Mouse (Mus musculus) hindbrain, embryonic 12.5 days (tissue): ENCODE measurements at regions not wholly inside any gene's neighbourhood (a gene's known extent, or its start where the extent isn't known, plus 50 kb on each side); places are given as distances from the start of the nearest gene placed in this dataset.
"Not testable (repeated sequence)": the region's sequence is repeated elsewhere in the genome, so short reads cannot be mapped to it uniquely, and the experiment has no call there.

Experiments
- ATAC-seq: fragments of 200-750 bp; cut with Nextera tagmentation; 2 replicates; pipeline ENCODE4 v1.8.0; 2017; ENCODE audit warnings: moderate TSS enrichment; ENCODE audit not compliant: low FRiP score
- H3K27ac ChIP-seq: fragments of 300-500 bp; sonication (generic); 2 replicates; pipeline ENCODE4 v1.5.1; 2016; ENCODE audit warnings: mild to moderate bottlenecking
- H3K27me3 ChIP-seq: fragments of 300-500 bp; sonication (generic); 2 replicates; pipeline ENCODE4 v1.6.1; 2016; ENCODE audit warnings: mild to moderate bottlenecking
- H3K36me3 ChIP-seq: fragments of 300-500 bp; sonication (generic); 2 replicates; pipeline ENCODE4 v1.6.1; 2016; ENCODE audit warnings: mild to moderate bottlenecking
- H3K4me1 ChIP-seq: fragments of 300-500 bp; sonication (generic); 2 replicates; pipeline ENCODE4 v1.6.1; 2016
- H3K4me2 ChIP-seq: fragments of 300-500 bp; sonication (generic); replicated peaks from 2 replicates; pipeline ENCODE4 v1.6.1; 2016; ENCODE audit warnings: mild to moderate bottlenecking
- H3K4me3 ChIP-seq: fragments of 300-500 bp; sonication (generic); 2 replicates; pipeline ENCODE4 v1.5.1; 2016; ENCODE audit warnings: mild to moderate bottlenecking
- H3K9ac ChIP-seq: fragments of 300-500 bp; sonication (generic); 2 replicates; pipeline ENCODE4 v1.6.1; 2016; ENCODE audit warnings: mild to moderate bottlenecking, moderate library complexity
- H3K9me3 ChIP-seq: fragments of 300-500 bp; sonication (generic); replicated peaks from 2 replicates; pipeline ENCODE4 v1.6.1; 2016; ENCODE audit warnings: mild to moderate bottlenecking
- WGBS: fragments of 180-500 bp; shearing (Covaris S2); methylation state at CpG from one replicate; pipeline ENCODE4 v1.1.7; 2016; 5-methylcytosine and 5-hydroxymethylcytosine counted together

DNA sequence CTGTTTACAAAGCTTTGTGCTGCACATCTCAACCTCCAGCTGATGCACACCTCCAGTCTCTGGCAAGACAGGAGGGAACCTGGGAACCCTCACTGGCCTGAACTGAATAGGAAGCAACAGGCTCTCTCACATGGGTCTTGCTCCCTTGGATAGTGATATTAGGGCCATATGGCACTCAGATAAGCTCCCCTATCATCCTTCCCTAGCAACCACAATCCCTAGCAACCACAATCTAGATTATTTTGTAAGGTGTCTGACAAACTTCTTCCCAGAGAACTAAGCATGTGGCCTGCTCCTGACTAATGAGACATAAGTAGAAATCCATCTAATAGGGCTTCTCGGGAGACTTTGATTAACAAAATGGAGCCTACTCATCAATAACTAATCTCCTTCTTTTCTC is 253.1 kb upstream of the Ercc4 start:
- Histone ChIP-seq H3K4me1 (no peaks in the 10 kb centered on the region), H3K36me3 (no peaks in the 10 kb centered on the region), H3K27me3 (no peaks in the 10 kb centered on the region), H3K9ac (no peak overlapping the region), H3K4me2 (no peak overlapping the region), H3K27ac (no peak overlapping the region), H3K4me3 (no peak overlapping the region), H3K9me3 (no peaks in the 10 kb centered on the region)
- 94% methylated on average over 1 of the region's 1 CpGs for WGBS
- no peak for ATAC-seq

DNA sequence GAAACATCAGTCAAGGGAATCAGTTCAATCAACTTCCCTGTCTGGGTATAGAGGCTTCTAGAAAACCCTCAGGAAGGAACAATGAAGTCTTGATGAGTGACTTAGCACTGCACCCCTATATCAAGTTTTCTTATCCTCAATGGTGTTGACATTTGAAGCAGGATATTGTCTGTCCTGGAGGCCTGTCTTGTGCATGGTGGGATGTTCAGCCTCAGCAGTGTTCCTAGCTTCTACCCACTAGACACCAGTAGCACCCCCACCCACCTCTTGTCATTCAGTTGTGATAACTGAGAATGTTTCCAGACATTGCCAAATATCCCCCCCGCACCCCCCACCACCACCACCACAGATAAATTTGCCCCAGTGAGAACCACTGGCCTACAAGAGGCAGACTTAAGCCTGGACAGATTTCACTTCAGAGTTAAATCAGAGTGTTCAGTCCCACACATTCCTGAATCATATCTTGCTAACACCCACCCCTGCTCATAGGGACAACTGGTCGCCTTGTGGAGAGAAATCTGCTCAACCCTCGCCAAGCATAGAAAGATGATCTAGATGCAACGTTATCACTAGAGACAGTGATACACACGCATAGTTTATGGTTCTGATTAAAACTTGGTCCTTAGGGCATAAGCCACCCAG is 249.6 kb upstream of the Ercc4 start:
- H3K27ac ChIP-seq = no peak overlapping the region

GRCm38 (mm10) chr16:12862561-12862960 is 246.9 kb upstream of the Ercc4 start:
- ATAC-seq = no peak

More for the DNA sequence above, 249.6 kb upstream of the Ercc4 start:
- H3K4me2 ChIP-seq = no peak overlapping the region
- no peaks in the 10 kb centered on the region for H3K36me3 ChIP-seq
- WGBS = 95% methylated on average over 5 of the region's 5 CpGs
- H3K27me3 ChIP-seq = no peaks in the 10 kb centered on the region
- no peak overlapping the region for H3K4me3 ChIP-seq
- no peaks in the 10 kb centered on the region for H3K9me3 ChIP-seq
- H3K4me1 ChIP-seq = no peaks in the 10 kb centered on the region
- no peak for ATAC-seq
- no peak overlapping the region for H3K9ac ChIP-seq

DNA sequence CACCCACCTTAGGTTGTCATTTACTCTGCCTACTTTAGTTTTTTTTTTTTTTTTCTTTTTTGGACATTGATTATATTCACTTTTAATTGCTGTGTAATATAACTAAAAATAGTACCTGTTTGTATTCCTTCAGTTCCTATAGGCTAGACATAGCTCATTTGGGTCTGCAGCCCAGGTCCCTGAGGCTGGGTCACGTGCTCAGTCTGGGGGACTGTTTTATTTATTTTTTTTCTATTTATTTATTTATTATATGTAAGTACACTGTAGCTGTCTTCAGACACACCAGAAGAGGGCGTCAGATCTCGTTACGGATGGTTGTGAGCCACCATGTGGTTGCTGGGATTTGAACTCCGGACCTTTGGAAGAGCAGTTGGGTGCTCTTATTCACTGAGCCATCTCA is 231.2 kb upstream of the Ercc4 start:
- not testable (repeated sequence) for ATAC-seq, H3K4me2 ChIP-seq, H3K36me3 ChIP-seq, H3K9ac ChIP-seq, H3K27me3 ChIP-seq, H3K4me1 ChIP-seq, H3K27ac ChIP-seq, H3K9me3 ChIP-seq, H3K4me3 ChIP-seq
- 90% methylated on average over 5 of the region's 5 CpGs for WGBS

More at GRCm38 (mm10) chr16:12862561-12862960, 246.9 kb upstream of the Ercc4 start:
- no peak overlapping the region for H3K9ac ChIP-seq
- no peak overlapping the region for H3K4me3 ChIP-seq
- H3K9me3 ChIP-seq = no peaks in the 10 kb centered on the region
- no peaks in the 10 kb centered on the region for H3K27me3 ChIP-seq
- no peak overlapping the region for H3K4me2 ChIP-seq
- no peaks in the 10 kb centered on the region for H3K36me3 ChIP-seq
- H3K4me1 ChIP-seq = no peaks in the 10 kb centered on the region
- 77% methylated on average over 5 of the region's 5 CpGs for WGBS
- no peak overlapping the region for H3K27ac ChIP-seq

GRCm38 (mm10) chr16:12880011-12880410 is 229.5 kb upstream of the Ercc4 start:
- H3K9ac ChIP-seq = no peak overlapping the region
- H3K36me3 ChIP-seq = no peaks in the 10 kb centered on the region
- WGBS = 86% methylated on average over 8 of the region's 8 CpGs
- no peaks in the 10 kb centered on the region for H3K27me3 ChIP-seq
- H3K9me3 ChIP-seq = no peaks in the 10 kb centered on the region
- H3K4me3 ChIP-seq = no peak overlapping the region
- H3K4me2 ChIP-seq = no peak overlapping the region
- H3K4me1 ChIP-seq = peaks cover 14% of the 10 kb centered on the region
- no peak for ATAC-seq
- no peak overlapping the region for H3K27ac ChIP-seq

GRCm38 (mm10) chr16:12880481-12880880 is 229.0 kb upstream of the Ercc4 start:
- no peak for ATAC-seq
- H3K36me3 ChIP-seq = no peaks in the 10 kb centered on the region
- no peak overlapping the region for H3K4me2 ChIP-seq
- H3K4me1 ChIP-seq = peaks cover 17% of the 10 kb centered on the region
- no peaks in the 10 kb centered on the region for H3K9me3 ChIP-seq
- no peaks in the 10 kb centered on the region for H3K27me3 ChIP-seq
- no peak overlapping the region for H3K27ac ChIP-seq
- no peak overlapping the region for H3K4me3 ChIP-seq
- WGBS = 91% methylated on average over 7 of the region's 7 CpGs
- no peak overlapping the region for H3K9ac ChIP-seq

DNA sequence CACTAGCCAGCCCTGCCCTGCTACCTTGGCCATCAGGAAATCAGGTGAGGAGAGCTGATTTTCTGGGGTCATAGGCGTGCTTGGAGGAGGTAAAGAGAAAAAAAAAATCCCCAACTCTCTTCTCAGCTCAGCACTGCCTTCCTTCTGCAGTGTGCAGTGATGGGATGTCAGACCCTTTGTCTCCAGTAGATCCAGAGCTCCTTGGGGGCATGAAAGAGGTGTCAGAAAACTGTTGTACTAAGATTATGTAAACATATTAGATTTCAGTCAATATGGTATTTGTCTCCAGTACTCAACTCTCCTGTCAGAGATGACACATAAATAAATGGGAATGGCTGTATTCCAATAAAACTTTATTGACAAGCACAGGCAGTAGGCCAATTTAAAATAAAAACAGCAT is 226.8 kb upstream of the Ercc4 start:
- H3K4me3 ChIP-seq = no peak overlapping the region
- 70% methylated on average over 1 of the region's 1 CpGs for WGBS
- no peak overlapping the region for H3K9ac ChIP-seq
- no peak overlapping the region for H3K27ac ChIP-seq
- H3K27me3 ChIP-seq = no peaks in the 10 kb centered on the region
- H3K9me3 ChIP-seq = no peaks in the 10 kb centered on the region
- no peak overlapping the region for H3K4me2 ChIP-seq
- no peaks in the 10 kb centered on the region for H3K36me3 ChIP-seq
- peaks cover 24% of the 10 kb centered on the region for H3K4me1 ChIP-seq
- no peak for ATAC-seq

DNA sequence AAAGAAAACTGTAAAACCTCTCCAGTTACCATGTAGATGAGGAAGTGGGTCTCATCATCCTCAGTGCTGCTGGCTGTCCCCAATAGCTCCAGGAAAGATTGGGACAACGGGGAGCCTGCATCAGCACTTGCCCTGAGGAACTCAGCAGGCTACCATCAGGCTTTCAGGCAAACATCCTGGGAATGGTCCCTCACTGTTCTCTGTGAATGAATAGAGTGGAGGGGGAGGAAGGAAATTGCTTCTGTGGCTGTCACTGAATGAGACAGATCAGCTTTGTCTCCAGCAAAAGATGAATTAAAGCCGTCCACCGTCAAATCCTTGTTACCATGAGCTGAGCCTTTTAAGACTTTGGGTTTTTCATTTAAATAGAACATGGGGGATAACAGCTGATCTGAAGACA is 224.9 kb upstream of the Ercc4 start:
- H3K4me3 ChIP-seq = no peak overlapping the region
- H3K4me2 ChIP-seq = no peak overlapping the region
- no peaks in the 10 kb centered on the region for H3K9me3 ChIP-seq
- no peak overlapping the region for H3K9ac ChIP-seq
- under 1% methylated on average over 3 of the region's 3 CpGs for WGBS
- H3K36me3 ChIP-seq = no peaks in the 10 kb centered on the region
- peaks cover 26% of the 10 kb centered on the region for H3K4me1 ChIP-seq
- H3K27ac ChIP-seq = peak overlapping the region; percentile 75
- H3K27me3 ChIP-seq = no peaks in the 10 kb centered on the region
- ATAC-seq = peak; percentile 61

GRCm38 (mm10) chr16:12886127-12886526 is 223.4 kb upstream of the Ercc4 start:
- H3K27me3 ChIP-seq = no peaks in the 10 kb centered on the region
- H3K4me1 ChIP-seq = peaks cover 26% of the 10 kb centered on the region
- no peak overlapping the region for H3K9ac ChIP-seq
- H3K4me2 ChIP-seq = no peak overlapping the region
- no peak overlapping the region for H3K27ac ChIP-seq
- WGBS = 71% methylated on average over 1 of the region's 1 CpGs
- no peak overlapping the region for H3K4me3 ChIP-seq
- no peaks in the 10 kb centered on the region for H3K9me3 ChIP-seq
- no peaks in the 10 kb centered on the region for H3K36me3 ChIP-seq
- peak; percentile 75 for ATAC-seq

DNA sequence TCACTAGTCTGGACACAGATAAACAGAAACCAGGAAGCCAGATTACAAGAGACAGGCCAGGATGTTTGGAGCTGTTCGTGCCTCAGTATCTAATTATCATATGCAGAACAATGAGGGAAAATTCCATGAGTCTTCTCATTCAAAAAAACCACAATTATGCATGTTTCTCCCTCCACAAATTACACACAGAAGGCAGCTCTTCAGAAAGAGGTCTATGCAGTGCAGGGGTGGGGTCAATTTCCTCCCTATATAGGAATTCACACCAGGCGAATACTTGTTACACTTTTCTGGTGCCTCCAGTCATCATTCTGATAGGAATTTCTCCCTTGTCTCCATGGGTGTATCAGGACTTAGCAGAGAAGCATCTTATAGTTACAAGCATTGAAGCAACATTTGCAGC is 222.1 kb upstream of the Ercc4 start:
- 47% methylated on average over 2 of the region's 2 CpGs for WGBS

DNA sequence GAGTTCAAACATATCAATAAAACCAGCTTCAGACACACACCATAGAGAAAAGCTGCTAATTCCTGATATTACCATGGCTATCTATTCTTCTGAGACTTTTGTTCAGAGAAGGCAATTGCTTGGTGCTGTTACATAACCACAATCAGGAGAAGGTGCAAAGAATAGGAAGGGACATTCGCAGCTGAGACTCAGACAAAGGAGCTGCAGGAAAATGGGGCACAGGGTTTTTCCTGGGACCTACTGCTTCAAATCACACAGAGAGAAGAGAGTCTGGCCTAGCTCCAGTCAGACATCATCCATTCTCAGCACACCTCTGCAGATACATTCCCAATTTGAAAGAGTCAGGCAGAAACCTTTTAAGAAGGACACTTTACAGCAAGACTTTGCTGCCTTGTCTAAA is 219.4 kb upstream of the Ercc4 start:
- H3K27ac ChIP-seq = no peak overlapping the region
- no peak overlapping the region for H3K4me3 ChIP-seq
- H3K4me1 ChIP-seq = peaks cover 11% of the 10 kb centered on the region; the same call in 1 of the 2 replicates
- H3K27me3 ChIP-seq = no peaks in the 10 kb centered on the region
- no peak overlapping the region for H3K9ac ChIP-seq
- no peaks in the 10 kb centered on the region for H3K9me3 ChIP-seq
- H3K4me2 ChIP-seq = no peak overlapping the region
- H3K36me3 ChIP-seq = no peaks in the 10 kb centered on the region
- 88% methylated on average over 1 of the region's 1 CpGs for WGBS
- ATAC-seq = no peak

More for the DNA sequence above, 222.1 kb upstream of the Ercc4 start:
- Histone ChIP-seq H3K36me3 (no peaks in the 10 kb centered on the region), H3K9me3 (no peaks in the 10 kb centered on the region), H3K4me1 (peaks cover 26% of the 10 kb centered on the region), H3K9ac (no peak overlapping the region), H3K4me3 (no peak overlapping the region), H3K27me3 (no peaks in the 10 kb centered on the region), H3K4me2 (no peak overlapping the region), H3K27ac (no peak overlapping the region)
- no peak for ATAC-seq

DNA sequence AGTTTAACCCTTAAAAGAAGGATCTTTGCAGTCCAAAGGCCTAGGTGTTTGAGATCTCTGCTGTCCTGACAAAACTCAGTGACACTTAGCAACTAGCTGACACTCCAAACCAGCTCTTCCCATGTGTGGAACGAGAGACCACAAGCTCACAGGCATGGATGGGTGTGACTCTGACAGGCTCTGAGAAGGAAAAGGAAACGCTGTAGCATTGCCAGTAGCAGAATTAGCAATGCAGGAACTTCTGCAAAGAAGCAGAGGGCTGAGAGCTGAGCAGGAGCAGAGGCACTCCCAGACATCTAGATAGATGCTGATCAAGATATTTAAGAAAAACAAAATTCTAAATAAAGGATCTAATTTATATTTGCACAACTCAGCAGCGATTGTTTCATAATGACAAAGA is 218.9 kb upstream of the Ercc4 start:
- H3K4me3 ChIP-seq = no peak overlapping the region
- H3K9me3 ChIP-seq = no peaks in the 10 kb centered on the region
- no peaks in the 10 kb centered on the region for H3K27me3 ChIP-seq
- H3K9ac ChIP-seq = no peak overlapping the region
- 76% methylated on average over 3 of the region's 3 CpGs for WGBS
- peaks cover 9% of the 10 kb centered on the region; the same call in 1 of the 2 replicates for H3K4me1 ChIP-seq
- no peak for ATAC-seq
- H3K36me3 ChIP-seq = no peaks in the 10 kb centered on the region
- H3K27ac ChIP-seq = no peak overlapping the region
- H3K4me2 ChIP-seq = no peak overlapping the region

DNA sequence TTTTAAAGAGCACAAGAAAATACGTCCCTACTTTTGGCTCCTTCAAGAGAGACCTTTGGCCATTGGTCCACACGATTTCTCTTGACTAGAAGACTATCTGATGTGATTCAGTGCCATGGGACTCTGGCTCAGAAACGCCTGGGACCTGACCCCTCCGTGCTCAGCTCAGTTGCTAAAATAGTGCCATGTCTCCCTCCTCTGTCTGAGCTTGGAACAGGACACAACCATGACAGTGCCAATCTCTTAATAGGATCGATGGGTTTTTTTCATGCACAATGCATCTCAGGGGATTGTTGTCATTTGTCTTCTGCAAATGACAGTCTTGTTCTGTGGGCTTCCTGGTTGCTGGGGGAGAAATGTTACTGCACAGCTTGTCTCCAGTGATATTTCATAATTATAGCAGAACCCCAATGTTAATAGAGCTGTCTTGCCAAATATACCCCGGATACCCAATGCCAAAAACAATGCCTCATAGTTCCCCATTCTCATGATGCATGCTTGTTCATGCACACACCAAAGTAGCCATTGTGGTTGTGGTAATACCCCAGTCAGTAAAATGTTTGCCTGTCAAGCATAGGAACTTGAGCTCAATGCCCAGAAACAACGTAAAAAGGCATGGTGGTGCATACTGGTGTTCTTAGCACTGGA is 216.7 kb upstream of the Ercc4 start:
- Histone ChIP-seq H3K9ac (no peak overlapping the region), H3K4me1 (0 out of 2 replicates have a peak, but pooled peaks cover 1% of the 10 kb centered on the region), H3K4me3 (no peak overlapping the region), H3K27ac (no peak overlapping the region), H3K27me3 (no peaks in the 10 kb centered on the region), H3K4me2 (no peak overlapping the region), H3K9me3 (no peaks in the 10 kb centered on the region), H3K36me3 (no peaks in the 10 kb centered on the region)
- 79% methylated on average over 7 of the region's 7 CpGs for WGBS
- no peak for ATAC-seq
